Mouse (Mus musculus): ENCODE results near the gene Prpf18.
"Not testable (repeated sequence)": the region's sequence is repeated elsewhere in the genome, so short reads cannot be mapped to it uniquely, and the experiment has no call there.

Prpf18 gene

GRCm38 (mm10) chr2:4651500-4652285 lies at the start of gene Prpf18:
Gene Prpf18, minus strand, starts transcription at chr2:4652113.
- DNase-seq, result peak; percentile 91

GRCm38 (mm10) chr2:4679886-4680285 lies 28.0 kb upstream of the Prpf18 start:
- peak; percentile 35 to 36 for DNase-seq

GRCm38 (mm10) chr2:4671636-4672035 lies 19.7 kb upstream of the Prpf18 start:
- DNase-seq, result no peak

- no peak for DNase-seq
Observed at GRCm38 (mm10) chr2:4669701-4670100, 17.8 kb upstream of the Prpf18 start.

- no peak for DNase-seq
Observed at GRCm38 (mm10) chr2:4668626-4669025, 16.7 kb upstream of the Prpf18 start.

- DNase-seq, result no peak
Observed at GRCm38 (mm10) chr2:4660677-4661076, 8.8 kb upstream of the Prpf18 start.

- DNase-seq, result no peak
Observed at GRCm38 (mm10) chr2:4649646-4650045, 2.3 kb downstream of the Prpf18 start.

- no peak for DNase-seq
Observed at GRCm38 (mm10) chr2:4648094-4648493, 3.8 kb downstream of the Prpf18 start.

- DNase-seq, result no peak
Observed at GRCm38 (mm10) chr2:4645066-4645465, 6.8 kb downstream of the Prpf18 start.

GRCm38 (mm10) chr2:4638189-4638588 lies 13.7 kb downstream of the Prpf18 start:
- DNase-seq, result no peak

GRCm38 (mm10) chr2:4636656-4637055 lies 15.3 kb downstream of the Prpf18 start:
- no peak for DNase-seq

GRCm38 (mm10) chr2:4635804-4636203 lies 16.1 kb downstream of the Prpf18 start:
- no peak for DNase-seq

GRCm38 (mm10) chr2:4630197-4630835 lies 21.6 kb downstream of the Prpf18 start:
- no peak for DNase-seq

GRCm38 (mm10) chr2:4629470-4629869 lies 22.4 kb downstream of the Prpf18 start:
- DNase-seq, result no peak

- DNase-seq, result no peak
Observed at GRCm38 (mm10) chr2:4628920-4629319, 23.0 kb downstream of the Prpf18 start.

- no peak for DNase-seq
Observed at GRCm38 (mm10) chr2:4626911-4627310, 25.0 kb downstream of the Prpf18 start.

GRCm38 (mm10) chr2:4621471-4621985 lies 30.4 kb downstream of the Prpf18 start:
- DNase-seq, result no peak

GRCm38 (mm10) chr2:4620640-4621401 lies 31.1 kb downstream of the Prpf18 start:
- no peak for DNase-seq

GRCm38 (mm10) chr2:4619893-4620593 lies 31.9 kb downstream of the Prpf18 start:
- no peak for DNase-seq

- not testable (repeated sequence) for DNase-seq
Observed at GRCm38 (mm10) chr2:4619126-4619525, 32.8 kb downstream of the Prpf18 start.

- DNase-seq, result no peak
Observed at GRCm38 (mm10) chr2:4616995-4617394, 34.9 kb downstream of the Prpf18 start.

- no peak for DNase-seq
Observed at GRCm38 (mm10) chr2:4615014-4615546, 36.8 kb downstream of the Prpf18 start.
